ENCODE assay signal across 8 mouse cellular contexts in genomic region chr17:8388463-8388862, GRCm38 (mm10). TPM values are rescaled to one million over a fixed set of nuclear protein-coding genes. Genes with fewer than 3 reads are reported as not detected.
DNase-seq lines count a peak whose midpoint lies in the region; ATAC-seq lines count a peak whose summit lies in the region.

No protein-coding gene starts in this region.

- 2% methylated on average over 13 of the region's 13 CpGs for WGBS in heart, embryonic 15.5 days
- WGBS in heart, embryonic 10.5 days = 2% methylated on average over 13 of the region's 13 CpGs
- 2% methylated on average over 13 of the region's 13 CpGs for WGBS in forebrain, embryonic 10.5 days
- WGBS in midbrain, embryonic 10.5 days = 3% methylated on average over 13 of the region's 13 CpGs
- 2% methylated on average over 13 of the region's 13 CpGs for WGBS in stomach, embryonic 16.5 days

- H3K4me3 ChIP-seq in heart, embryonic 15.5 days = 0 out of 2 replicates have a peak overlapping the region, but pooled peaks have one; percentile 26
- H3K4me3 ChIP-seq in heart, embryonic 10.5 days = no peak overlapping the region
- H3K4me3 ChIP-seq in forebrain, embryonic 10.5 days = peak overlapping the region; percentile 41; the same call in 1 of the 2 replicates
- peak overlapping the region; percentile 42; the same call in 1 of the 2 replicates for H3K4me3 ChIP-seq in midbrain, embryonic 10.5 days
- no peak overlapping the region for H3K4me3 ChIP-seq in stomach, embryonic 16.5 days (replicated peaks; ENCODE audit: low read length)

- H3K27ac ChIP-seq in heart, embryonic 15.5 days = no peak overlapping the region
- H3K27ac ChIP-seq in heart, embryonic 10.5 days = no peak overlapping the region
- no peak overlapping the region for H3K27ac ChIP-seq in forebrain, embryonic 10.5 days
- no peak overlapping the region for H3K27ac ChIP-seq in midbrain, embryonic 10.5 days (replicated peaks)
- H3K27ac ChIP-seq in stomach, embryonic 16.5 days (ENCODE audit: low read length) = no peak overlapping the region

- peaks cover 11% of the 10 kb centered on the region for H3K4me1 ChIP-seq in heart, embryonic 15.5 days (replicated peaks)
- H3K4me1 ChIP-seq in heart, embryonic 10.5 days = peaks cover 12% of the 10 kb centered on the region
- peaks cover 22% of the 10 kb centered on the region for H3K4me1 ChIP-seq in forebrain, embryonic 10.5 days
- peaks cover 15% of the 10 kb centered on the region for H3K4me1 ChIP-seq in midbrain, embryonic 10.5 days
- H3K4me1 ChIP-seq in stomach, embryonic 16.5 days (ENCODE audit: control insufficient read depth, insufficient read depth, low read length) = no peaks in the 10 kb centered on the region

- H3K27me3 ChIP-seq in heart, embryonic 15.5 days = peaks cover 55% of the 10 kb centered on the region
- H3K27me3 ChIP-seq in heart, embryonic 10.5 days (ENCODE audit: insufficient read depth, poor library complexity, severe bottlenecking) = peaks cover 54% of the 10 kb centered on the region
- peaks cover 54% of the 10 kb centered on the region for H3K27me3 ChIP-seq in forebrain, embryonic 10.5 days (ENCODE audit: poor library complexity, severe bottlenecking)
- H3K27me3 ChIP-seq in midbrain, embryonic 10.5 days (ENCODE audit: low read depth, poor library complexity, severe bottlenecking) = peaks cover 54% of the 10 kb centered on the region
- H3K27me3 ChIP-seq in stomach, embryonic 16.5 days (ENCODE audit: control insufficient read depth, insufficient read depth, low read length) = peaks cover 25% of the 10 kb centered on the region

- peak overlapping the region; percentile 46; the same call in 1 of the 2 replicates for H3K4me2 ChIP-seq in heart, embryonic 15.5 days
- H3K4me2 ChIP-seq in stomach, embryonic 16.5 days (ENCODE audit: low read depth, low read length) = no peak overlapping the region

- H3K9ac ChIP-seq in heart, embryonic 15.5 days = no peak overlapping the region
- no peak overlapping the region for H3K9ac ChIP-seq in stomach, embryonic 16.5 days (ENCODE audit: low read length)

- DNase-seq in heart, embryonic 10.5 days (ENCODE audit: low spot score) = no peak
- peak; percentile 70 for DNase-seq in MN1 (ENCODE audit: low spot score)
- no peak for DNase-seq in forebrain, embryonic 10.5 days (ENCODE audit: extremely low spot score, low spot score)
- peak; percentile 43 for DNase-seq in kidney, adult 9 months
- DNase-seq in midbrain, embryonic 10.5 days (ENCODE audit: low spot score) = peak; percentile 56
- no peak for DNase-seq in spleen, adult 12 weeks (ENCODE audit: low spot score)

- H3K9me3 ChIP-seq in heart, embryonic 15.5 days (replicated peaks) = no peaks in the 10 kb centered on the region
- no peaks in the 10 kb centered on the region for H3K9me3 ChIP-seq in heart, embryonic 10.5 days
- peaks cover 3% of the 10 kb centered on the region; the same call in 1 of the 2 replicates for H3K9me3 ChIP-seq in forebrain, embryonic 10.5 days
- H3K9me3 ChIP-seq in midbrain, embryonic 10.5 days (replicated peaks) = no peaks in the 10 kb centered on the region
- H3K9me3 ChIP-seq in stomach, embryonic 16.5 days (replicated peaks; ENCODE audit: control insufficient read depth, low read length) = no peaks in the 10 kb centered on the region

- H3K36me3 ChIP-seq in heart, embryonic 15.5 days = no peaks in the 10 kb centered on the region
- no peaks in the 10 kb centered on the region for H3K36me3 ChIP-seq in heart, embryonic 10.5 days
- no peaks in the 10 kb centered on the region for H3K36me3 ChIP-seq in forebrain, embryonic 10.5 days (replicated peaks)
- no peaks in the 10 kb centered on the region for H3K36me3 ChIP-seq in midbrain, embryonic 10.5 days
- no peaks in the 10 kb centered on the region for H3K36me3 ChIP-seq in stomach, embryonic 16.5 days (ENCODE audit: control insufficient read depth, insufficient read depth, low read length)

- no peak for ATAC-seq in heart, embryonic 15.5 days (replicated peaks; ENCODE audit: insufficient number of reproducible peaks, insufficient read depth, low FRiP score, low read depth)
- ATAC-seq in stomach, embryonic 16.5 days (ENCODE audit: insufficient read depth, low FRiP score) = 0 out of 2 replicates have a peak, but pooled peaks have one; percentile 29

RNA-seq across cellular contexts. Expression of gene T2, which starts 32.7 kb away (rescaled TPM):
- 1.2 and 1.9 TPM in 2 replicates for polyA plus RNA-seq in heart, embryonic 15.5 days (2015; fragmentation: Nextera tagmentation; extraction: Ambion mirVana)
- polyA plus RNA-seq in heart, embryonic 10.5 days (2016; fragmentation: Nextera tagmentation; extraction: Ambion mirVana) = 0.14 and 0.52 TPM in 2 replicates
- polyA plus RNA-seq in forebrain, embryonic 10.5 days (2016; fragmentation: Nextera tagmentation; extraction: Ambion mirVana) = 0.35 and 0.66 TPM in 2 replicates
- 0.43 and 0.46 TPM in 2 replicates for polyA plus RNA-seq in midbrain, embryonic 10.5 days (2016; fragmentation: Nextera tagmentation; extraction: Ambion mirVana)
- polyA plus RNA-seq in stomach, embryonic 16.5 days (2015; fragmentation: Nextera tagmentation; extraction: Ambion mirVana) = 0.13 and 0.21 TPM in 2 replicates

RNA-seq across cellular contexts. Expression of gene T, which starts 45.8 kb away (rescaled TPM):
- 0.40 and 0.55 TPM in 2 replicates for polyA plus RNA-seq in heart, embryonic 15.5 days (2015; fragmentation: Nextera tagmentation; extraction: Ambion mirVana)
- polyA plus RNA-seq in heart, embryonic 10.5 days (2016; fragmentation: Nextera tagmentation; extraction: Ambion mirVana) = 0.29 TPM in 1 of 2 replicates, not detected in the other
- polyA plus RNA-seq in forebrain, embryonic 10.5 days (2016; fragmentation: Nextera tagmentation; extraction: Ambion mirVana) = 0.43 and 0.52 TPM in 2 replicates
- polyA plus RNA-seq in midbrain, embryonic 10.5 days (2016; fragmentation: Nextera tagmentation; extraction: Ambion mirVana) = 0.58 and 1.0 TPM in 2 replicates
- 0.22 and 1.1 TPM in 2 replicates for polyA plus RNA-seq in stomach, embryonic 16.5 days (2015; fragmentation: Nextera tagmentation; extraction: Ambion mirVana)

RNA-seq across cellular contexts. Expression of gene Prr18, which starts 51.2 kb away (rescaled TPM):
- polyA plus RNA-seq in heart, embryonic 15.5 days (2015; fragmentation: Nextera tagmentation; extraction: Ambion mirVana) = 0.13 and 0.47 TPM in 2 replicates
- polyA plus RNA-seq in heart, embryonic 10.5 days (2016; fragmentation: Nextera tagmentation; extraction: Ambion mirVana) = 0.07 and 0.11 TPM in 2 replicates
- 0.19 and 0.30 TPM in 2 replicates for polyA plus RNA-seq in forebrain, embryonic 10.5 days (2016; fragmentation: Nextera tagmentation; extraction: Ambion mirVana)
- polyA plus RNA-seq in midbrain, embryonic 10.5 days (2016; fragmentation: Nextera tagmentation; extraction: Ambion mirVana) = 0.73 and 0.86 TPM in 2 replicates
- polyA plus RNA-seq in stomach, embryonic 16.5 days (2015; fragmentation: Nextera tagmentation; extraction: Ambion mirVana) = 0.15 and 0.31 TPM in 2 replicates

Comparison
In these comparisons a context has a peak if more than half of its experiments do, and no peak if none do; other contexts are left out.
1. H3K4me3 ChIP-seq: peak in heart, embryonic 15.5 days (single experiment), forebrain, embryonic 10.5 days (single experiment) and midbrain, embryonic 10.5 days (single experiment); none in heart, embryonic 10.5 days (single experiment) and stomach, embryonic 16.5 days (single experiment).
2. DNase-seq: peak in MN1 (single experiment), kidney, adult 9 months (single experiment) and midbrain, embryonic 10.5 days (single experiment); none in heart, embryonic 10.5 days (single experiment), forebrain, embryonic 10.5 days (single experiment) and spleen, adult 12 weeks (single experiment).